Mouse (Mus musculus): ENCODE results near the gene Adprh.

DNA sequence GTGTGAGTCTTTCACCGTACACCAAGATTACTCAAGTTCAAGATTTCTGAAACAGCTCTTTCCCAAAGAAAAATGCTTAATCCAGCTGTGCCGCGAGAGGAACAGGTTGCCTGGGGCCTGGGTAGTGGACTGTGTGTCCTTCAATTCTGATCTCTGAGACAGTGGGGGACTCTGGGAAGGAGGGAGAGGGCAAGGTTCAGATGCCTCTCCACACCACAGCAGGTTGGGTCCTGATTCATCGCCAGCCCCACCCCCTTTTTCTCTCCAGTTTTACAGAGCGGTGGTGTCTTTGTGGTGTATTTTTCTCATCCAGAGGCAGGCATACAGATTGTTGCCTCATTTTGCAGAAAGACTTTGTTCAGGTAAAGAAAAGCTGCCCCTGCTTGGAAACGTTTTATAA is 54.2 kb downstream of the Adprh start:
- TF ChIP-seq CTCF (IDR thresholded peaks at IDR 0.05; ENCODE audit: borderline replicate concordance, insufficient read depth, low read length): no peak
- TF ChIP-seq POLR2A (IDR thresholded peaks at IDR 0.05; ENCODE audit: low read depth, low read length): no peak
